Mouse (Mus musculus) megakaryocyte, embryonic 14.5 days (primary cell): ENCODE data around the gene Cep135. TPM values are rescaled to one million over a fixed set of nuclear protein-coding genes. Genes with fewer than 3 reads are reported as not detected.

Experiments
- H3K27me3 ChIP-seq: replicated peaks from 2 replicates; pipeline ENCODE3; 2012; ENCODE audit warnings: inconsistent platforms
- H3K36me3 ChIP-seq: replicated peaks from 2 replicates; pipeline ENCODE3; 2012; ENCODE audit warnings: low read length, inconsistent platforms, mixed read lengths
- H3K4me1 ChIP-seq: 2 replicates; pipeline ENCODE4 v1.6.1; 2012; ENCODE audit warnings: inconsistent platforms
- H3K4me3 ChIP-seq: replicated peaks from 2 replicates; pipeline ENCODE3; 2012; ENCODE audit warnings: moderate library complexity, mild to moderate bottlenecking, inconsistent platforms
- H3K9me3 ChIP-seq: 2 replicates; pipeline ENCODE4 v1.6.1; 2012; ENCODE audit warnings: inconsistent platforms
- FLI1 ChIP-seq: IDR thresholded peaks from 2 replicates; pipeline ENCODE4 v1.6.1; 2012; ENCODE audit warnings: low read length, inconsistent platforms, mixed read lengths
- GATA1 ChIP-seq: IDR thresholded peaks from 3 replicates; pipeline ENCODE4 v1.6.1; 2012; ENCODE audit warnings: mixed read lengths, low read length, inconsistent platforms, borderline replicate concordance
- polyA plus RNA-seq: library from polyadenylated mRNA; stranded (reverse); fragments of >175 nt; gene quantifications from 2 replicates; pipeline ENCODE4 v1.2.3, GENCODE M21; 2012; ENCODE audit warnings: low replicate concordance; ENCODE audit not compliant: insufficient read depth

Gene Cep135
- polyA plus RNA-seq, 1 experiment: 2.4 TPM

GRCm38 (mm10) chr5:76635592-76635991, 47.1 kb downstream of the Cep135 start:
- peaks cover 58% of the 10 kb centered on the region for H3K4me1 ChIP-seq
- no peak for TF ChIP-seq FLI1
- no peak for TF ChIP-seq GATA1
- no peak overlapping the region for H3K4me3 ChIP-seq
- peaks cover 3% of the 10 kb centered on the region; the same call in 1 of the 2 replicates for H3K9me3 ChIP-seq
- H3K27me3 ChIP-seq: no peaks in the 10 kb centered on the region
- H3K36me3 ChIP-seq: peaks cover 93% of the 10 kb centered on the region

GRCm38 (mm10) chr5:76642076-76642475, 53.6 kb downstream of the Cep135 start:
- Histone ChIP-seq H3K36me3 (peaks cover 85% of the 10 kb centered on the region), H3K4me1 (peaks cover 83% of the 10 kb centered on the region), H3K9me3 (no peaks in the 10 kb centered on the region), H3K4me3 (peak overlapping the region; percentile 47), H3K27me3 (no peaks in the 10 kb centered on the region)
- TF ChIP-seq GATA1 (no peak; the same call in 2 of the 3 replicates), FLI1 (no peak)

- Histone ChIP-seq H3K9me3 (no peaks in the 10 kb centered on the region), H3K4me3 (peak overlapping the region; percentile 82), H3K27me3 (no peaks in the 10 kb centered on the region), H3K4me1 (peaks cover 87% of the 10 kb centered on the region), H3K36me3 (peaks cover 80% of the 10 kb centered on the region)
- TF ChIP-seq FLI1 (no peak), GATA1 (no peak)
Observed at GRCm38 (mm10) chr5:76644234-76644633, 55.7 kb downstream of the Cep135 start.

GRCm38 (mm10) chr5:76645091-76645868, 56.8 kb downstream of the Cep135 start:
- no peak overlapping the region for H3K4me3 ChIP-seq

GRCm38 (mm10) chr5:76649897-76650296, 61.4 kb downstream of the Cep135 start:
- H3K4me1 ChIP-seq: peaks cover 84% of the 10 kb centered on the region
- peaks cover 29% of the 10 kb centered on the region for H3K36me3 ChIP-seq
- no peaks in the 10 kb centered on the region for H3K9me3 ChIP-seq
- H3K4me3 ChIP-seq: no peak overlapping the region
- no peak for TF ChIP-seq FLI1
- TF ChIP-seq GATA1: no peak
- no peaks in the 10 kb centered on the region for H3K27me3 ChIP-seq

More at GRCm38 (mm10) chr5:76645091-76645868, 56.8 kb downstream of the Cep135 start:
- Histone ChIP-seq H3K9me3 (no peaks in the 10 kb centered on the region), H3K4me1 (peaks cover 86% of the 10 kb centered on the region), H3K36me3 (peaks cover 71% of the 10 kb centered on the region), H3K27me3 (no peaks in the 10 kb centered on the region)
- TF ChIP-seq GATA1 (no peak), FLI1 (no peak)

GRCm38 (mm10) chr5:76651151-76651725, 62.7 kb downstream of the Cep135 start:
- no peaks in the 10 kb centered on the region for H3K27me3 ChIP-seq
- H3K9me3 ChIP-seq: no peaks in the 10 kb centered on the region
- TF ChIP-seq GATA1: no peak
- no peak for TF ChIP-seq FLI1
- no peak overlapping the region for H3K4me3 ChIP-seq
- H3K36me3 ChIP-seq: peaks cover 17% of the 10 kb centered on the region
- H3K4me1 ChIP-seq: peaks cover 79% of the 10 kb centered on the region

GRCm38 (mm10) chr5:76656212-76656611, 67.7 kb downstream of the Cep135 start, which contains the start of gene C530008M17Rik:
TSS of gene C530008M17Rik (plus strand) at chr5:76656512.
- TF ChIP-seq GATA1: no peak
- TF ChIP-seq FLI1: no peak
- Histone ChIP-seq H3K4me1 (peaks cover 74% of the 10 kb centered on the region), H3K27me3 (peaks cover 2% of the 10 kb centered on the region), H3K36me3 (peaks cover 18% of the 10 kb centered on the region), H3K4me3 (peak within 1 kb of the TSS; percentile 96), H3K9me3 (no peaks in the 10 kb centered on the region)

- peak overlapping the region; percentile 96 for H3K4me3 ChIP-seq
- TF ChIP-seq GATA1 (no peak), FLI1 (no peak)
- H3K36me3 ChIP-seq: peaks cover 25% of the 10 kb centered on the region
- no peaks in the 10 kb centered on the region for H3K9me3 ChIP-seq
- peaks cover 2% of the 10 kb centered on the region for H3K27me3 ChIP-seq
- H3K4me1 ChIP-seq: peaks cover 72% of the 10 kb centered on the region
Observed at GRCm38 (mm10) chr5:76657245-76658083, 69.0 kb downstream of the Cep135 start.

GRCm38 (mm10) chr5:76658084-76658934, 69.8 kb downstream of the Cep135 start:
- H3K9me3 ChIP-seq: no peaks in the 10 kb centered on the region
- H3K4me1 ChIP-seq: peaks cover 70% of the 10 kb centered on the region
- H3K36me3 ChIP-seq: peaks cover 31% of the 10 kb centered on the region
- H3K4me3 ChIP-seq: peak overlapping the region; percentile 96
- TF ChIP-seq FLI1 (no peak), GATA1 (no peak)
- peaks cover 2% of the 10 kb centered on the region for H3K27me3 ChIP-seq
